Mouse (Mus musculus) liver (tissue): ENCODE data around the gene Rtp4.

Source experiments
- DNase-seq: peaks from one replicate; pipeline ENCODE4 v3.0.0-alpha.2; 2020; ENCODE audit warnings: mixed read lengths

Rtp4 gene

GRCm38 (mm10) chr16:23591119-23592105, 71.3 kb downstream of the Rtp4 start:
- no peak for DNase-seq

- no peak for DNase-seq
These were observed 72.4 kb downstream of the Rtp4 start for GRCm38 (mm10) chr16:23592501-23592900.

GRCm38 (mm10) chr16:23596696-23597095, 76.6 kb downstream of the Rtp4 start:
- no peak for DNase-seq

GRCm38 (mm10) chr16:23597968-23598367, 77.9 kb downstream of the Rtp4 start:
- no peak for DNase-seq

- DNase-seq, result no peak
These were observed 86.1 kb downstream of the Rtp4 start for GRCm38 (mm10) chr16:23606220-23606619.

GRCm38 (mm10) chr16:23606651-23607050, 86.6 kb downstream of the Rtp4 start:
- no peak for DNase-seq

GRCm38 (mm10) chr16:23607911-23608410, 87.9 kb downstream of the Rtp4 start:
- no peak for DNase-seq

- DNase-seq, result no peak
These were observed 89.7 kb downstream of the Rtp4 start for GRCm38 (mm10) chr16:23609748-23610185.

- DNase-seq, result no peak
These were observed 104.1 kb downstream of the Rtp4 start for GRCm38 (mm10) chr16:23624205-23624604.

GRCm38 (mm10) chr16:23631531-23631930, 111.4 kb downstream of the Rtp4 start:
- DNase-seq, result no peak

GRCm38 (mm10) chr16:23632681-23633080, 112.6 kb downstream of the Rtp4 start:
- no peak for DNase-seq

- no peak for DNase-seq
These were observed 132.9 kb downstream of the Rtp4 start for GRCm38 (mm10) chr16:23653028-23653427.

- DNase-seq, result no peak
These were observed 133.4 kb downstream of the Rtp4 start for GRCm38 (mm10) chr16:23653479-23653878.

GRCm38 (mm10) chr16:23659597-23660531, 139.8 kb downstream of the Rtp4 start:
- DNase-seq, result no peak
